Mouse (Mus musculus): ENCODE measurements at regions not wholly inside any gene's neighbourhood (a gene's known extent, or its start where the extent isn't known, plus 50 kb on each side); places are given as distances from the start of the nearest gene placed in this dataset.

GRCm38 (mm10) chr9:120820892-120821291 lies 108.1 kb upstream of the Ctnnb1 start:
- no peak for DNase-seq

DNA sequence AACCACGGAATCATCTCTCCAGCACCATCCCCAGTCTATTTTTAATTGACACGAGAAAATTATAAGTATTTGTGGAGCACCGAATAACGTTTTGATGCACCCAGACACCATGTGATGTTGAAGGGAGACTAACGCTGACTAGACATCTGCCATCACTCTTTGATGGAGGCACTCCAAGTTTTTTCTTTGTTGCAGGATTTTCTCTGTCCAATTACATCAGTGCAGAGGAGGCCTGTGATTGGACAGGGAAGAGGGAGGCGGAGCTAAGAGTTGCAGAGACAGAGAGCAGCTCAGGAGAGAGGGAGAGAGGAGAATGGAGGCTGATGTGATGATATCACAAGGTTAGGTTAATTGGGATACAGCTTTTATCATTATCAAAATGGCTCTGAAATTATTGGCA lies 105.6 kb upstream of the Ctnnb1 start:
- no peak for DNase-seq

DNA sequence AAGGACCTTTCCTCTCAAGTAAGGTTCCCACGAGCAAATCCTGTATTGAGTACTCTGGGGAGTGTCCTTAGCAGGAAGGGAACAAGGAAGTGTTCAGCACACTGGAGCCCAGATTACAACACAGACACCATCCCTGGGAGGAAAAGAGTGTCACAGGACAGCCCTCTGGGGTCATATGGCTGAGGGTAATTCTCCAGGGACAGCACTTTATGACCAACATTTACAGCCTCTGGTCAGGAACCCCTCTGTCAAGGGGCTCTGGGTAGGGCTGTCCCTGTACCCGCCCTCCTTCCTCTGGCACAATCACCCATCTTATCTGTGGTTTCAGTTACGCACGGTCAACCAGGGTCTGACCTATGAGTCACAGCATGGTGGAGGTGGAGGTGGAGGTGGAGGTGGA lies 102.8 kb upstream of the Ctnnb1 start:
- no peak for DNase-seq

GRCm38 (mm10) chr9:120830526-120830925 lies 98.5 kb upstream of the Ctnnb1 start:
- no peak for DNase-seq

- DNase-seq = no peak
These were observed 94.8 kb upstream of the Ctnnb1 start for GRCm38 (mm10) chr9:120834166-120834565.

GRCm38 (mm10) chr9:120835621-120836020 lies 93.4 kb upstream of the Ctnnb1 start:
- DNase-seq = no peak

GRCm38 (mm10) chr9:120837431-120838150 lies 91.4 kb upstream of the Ctnnb1 start:
- DNase-seq = no peak

DNA sequence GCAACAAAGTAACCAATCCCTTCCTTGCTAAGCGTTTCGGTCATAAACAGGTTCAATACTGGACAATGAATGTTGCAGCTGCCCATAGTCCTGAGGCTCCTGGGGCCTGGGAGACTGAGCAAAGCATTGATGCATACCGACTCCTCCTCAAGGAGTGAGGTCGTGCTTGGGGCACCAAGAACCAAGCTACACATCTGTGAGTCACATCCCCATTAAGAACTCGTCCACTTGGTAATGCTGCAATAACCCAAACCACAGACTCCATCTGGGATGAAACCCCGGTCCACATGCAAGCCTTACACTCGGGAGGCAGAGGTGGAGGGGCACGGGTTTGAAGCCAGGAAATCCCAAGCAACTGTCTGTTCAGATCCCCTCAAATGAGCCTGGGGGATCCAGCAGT lies 85.3 kb upstream of the Ctnnb1 start:
- no peak for DNase-seq

DNA sequence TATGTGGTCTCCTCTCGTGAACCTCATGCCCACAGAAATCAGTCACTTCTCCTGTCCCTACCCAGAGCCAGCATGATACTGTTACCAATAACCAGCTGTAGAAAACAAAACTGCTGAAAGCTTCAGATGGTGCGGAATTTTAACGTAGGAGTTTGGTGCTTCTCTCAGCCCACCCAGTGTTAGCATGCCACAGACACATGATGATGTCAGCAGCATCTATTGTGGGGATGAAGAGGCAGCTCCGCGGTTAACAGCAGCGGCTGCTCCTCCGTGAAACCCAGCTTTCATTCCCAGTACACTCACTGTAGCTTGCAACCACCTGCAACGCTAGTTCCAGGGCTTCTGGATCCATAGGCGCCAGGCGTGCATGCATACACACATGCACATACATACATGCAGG lies 83.5 kb upstream of the Ctnnb1 start:
- no peak for DNase-seq

- no peak for DNase-seq
These were observed 81.4 kb upstream of the Ctnnb1 start for GRCm38 (mm10) chr9:120847649-120848048.

- no peak for DNase-seq
These were observed 80.1 kb upstream of the Ctnnb1 start for GRCm38 (mm10) chr9:120848962-120849361.

- no peak for DNase-seq
These were observed 78.9 kb upstream of the Ctnnb1 start for GRCm38 (mm10) chr9:120850092-120850491.

DNA sequence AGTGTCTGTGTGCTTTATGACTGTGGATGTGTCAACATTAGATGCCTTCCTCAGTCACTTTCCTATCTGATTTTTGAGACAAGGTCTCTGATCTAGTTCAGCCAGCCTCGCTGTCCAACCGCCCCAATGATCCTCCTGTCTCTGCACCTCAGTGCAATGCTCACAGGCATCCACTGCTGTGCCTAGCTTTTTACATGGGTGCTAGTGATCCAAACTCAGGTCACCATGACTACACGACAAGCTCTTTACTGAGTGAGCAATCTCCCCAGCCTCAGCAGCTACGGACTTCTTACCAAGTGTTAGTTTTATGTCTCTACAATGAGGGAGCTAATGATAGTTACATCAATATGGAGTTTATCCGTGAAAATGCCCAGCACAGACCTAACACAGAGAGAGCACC lies 77.1 kb upstream of the Ctnnb1 start:
- DNase-seq = no peak

- DNase-seq = no peak
These were observed 76.4 kb upstream of the Ctnnb1 start for GRCm38 (mm10) chr9:120852572-120852971.

GRCm38 (mm10) chr9:120853032-120853597 lies 75.9 kb upstream of the Ctnnb1 start:
- DNase-seq = no peak

DNA sequence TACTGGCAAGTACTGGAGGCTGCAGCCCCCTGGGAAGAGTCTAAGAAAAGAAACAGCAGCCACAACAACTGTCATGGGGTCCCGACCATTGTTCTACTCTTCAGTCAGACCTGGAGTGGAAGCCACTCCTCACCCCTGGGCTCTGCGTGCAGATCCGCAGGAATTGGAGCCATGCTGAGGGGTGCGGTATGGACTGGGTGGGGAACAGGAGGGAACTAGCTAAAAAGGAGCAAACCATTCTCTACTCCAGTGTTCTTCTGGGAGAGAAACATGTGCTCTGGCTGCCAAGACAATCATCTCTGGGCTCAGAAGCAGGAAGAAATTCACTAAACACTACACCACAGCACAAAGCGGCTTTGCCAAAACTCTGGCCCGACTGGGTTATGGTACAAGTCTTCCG lies 74.7 kb upstream of the Ctnnb1 start:
- no peak for DNase-seq

DNA sequence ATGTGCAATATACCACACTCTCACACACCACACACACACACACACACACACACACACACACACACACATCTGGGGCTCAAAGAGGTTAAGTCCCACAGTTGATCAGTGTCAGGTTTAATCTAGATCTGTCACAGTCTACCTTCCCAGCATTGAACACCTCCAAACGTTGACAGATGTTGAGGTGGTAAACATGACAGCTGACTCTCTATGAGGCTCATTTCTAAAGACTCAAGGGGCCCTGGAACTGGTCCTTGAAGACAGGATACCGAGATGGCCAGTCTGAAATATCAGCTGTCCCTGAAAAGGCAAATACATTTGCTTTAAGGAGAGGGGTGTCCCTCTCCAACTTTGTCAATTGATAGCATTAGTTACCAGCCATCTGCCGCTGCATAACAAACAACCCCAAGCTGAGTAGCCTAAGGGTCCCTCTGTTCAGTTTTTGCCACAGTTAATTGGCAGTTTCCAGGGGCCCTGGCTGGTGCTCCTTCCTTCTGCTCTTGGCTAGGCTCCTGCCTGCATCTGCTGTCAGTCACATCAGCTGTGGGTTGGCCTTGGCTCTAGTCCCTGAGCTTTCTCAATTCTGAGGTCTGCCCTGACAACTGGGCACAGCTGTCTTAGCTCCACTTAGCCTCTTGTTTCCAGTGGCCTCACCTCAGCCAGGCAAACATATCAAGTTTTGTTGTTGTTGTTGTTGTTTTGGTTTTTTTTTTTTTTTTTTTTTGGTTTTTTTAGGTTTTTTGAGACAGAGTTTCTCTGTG lies 73.5 kb upstream of the Ctnnb1 start:
- DNase-seq = no peak

DNA sequence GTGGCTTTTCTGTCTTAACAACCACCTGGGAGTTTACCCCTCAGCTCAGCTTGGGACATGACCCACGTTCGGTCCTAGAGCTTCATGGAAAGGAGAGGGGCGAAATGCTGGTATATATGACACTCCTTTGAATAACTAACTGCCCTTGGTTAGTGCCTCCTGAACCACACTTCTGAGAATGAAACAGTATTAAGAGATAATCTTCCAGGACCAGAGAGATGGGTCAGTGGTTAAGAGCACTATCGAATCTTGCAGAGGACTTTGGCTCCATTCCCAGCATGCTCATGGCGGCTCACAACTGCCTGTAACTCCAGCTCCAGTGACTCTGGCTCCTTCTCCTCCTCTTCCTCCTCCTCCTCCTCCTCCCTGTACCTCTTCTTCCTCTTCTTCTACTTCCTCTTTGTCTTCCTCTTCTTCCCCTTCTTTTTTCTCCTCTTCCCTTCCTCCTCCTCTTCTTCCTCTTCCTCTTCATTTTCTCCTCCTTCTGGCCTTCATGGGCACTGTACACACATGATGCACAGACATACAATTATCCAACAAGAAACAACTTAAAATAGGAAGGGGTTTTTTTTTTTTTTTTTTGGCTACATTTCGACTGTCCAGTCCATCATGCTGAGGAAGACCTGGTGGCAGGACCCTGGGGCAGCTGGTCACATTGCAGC lies 71.0 kb upstream of the Ctnnb1 start:
- DNase-seq = no peak

GRCm38 (mm10) chr9:120860969-120861595 lies 67.9 kb upstream of the Ctnnb1 start:
- no peak for DNase-seq

GRCm38 (mm10) chr9:120861788-120862345 lies 67.1 kb upstream of the Ctnnb1 start:
- DNase-seq = no peak

DNA sequence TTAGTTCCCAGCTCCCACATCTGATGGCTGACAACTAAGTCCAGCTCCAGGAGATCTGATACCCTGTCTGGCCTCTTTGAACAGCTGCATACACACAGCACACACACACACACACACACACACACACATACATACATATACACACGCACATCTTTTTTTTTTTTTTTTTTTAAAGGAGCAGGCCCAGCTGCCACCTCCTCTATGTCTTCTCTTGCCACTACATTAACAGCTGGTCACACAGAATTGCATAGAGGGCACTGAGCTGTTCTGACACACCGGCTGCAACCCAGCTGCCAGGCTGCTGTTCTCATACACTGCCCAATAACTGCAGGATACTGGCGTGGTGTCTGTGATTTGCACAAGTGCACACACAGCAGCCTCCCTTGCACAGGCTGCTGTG lies 64.6 kb upstream of the Ctnnb1 start:
- no peak for DNase-seq

DNA sequence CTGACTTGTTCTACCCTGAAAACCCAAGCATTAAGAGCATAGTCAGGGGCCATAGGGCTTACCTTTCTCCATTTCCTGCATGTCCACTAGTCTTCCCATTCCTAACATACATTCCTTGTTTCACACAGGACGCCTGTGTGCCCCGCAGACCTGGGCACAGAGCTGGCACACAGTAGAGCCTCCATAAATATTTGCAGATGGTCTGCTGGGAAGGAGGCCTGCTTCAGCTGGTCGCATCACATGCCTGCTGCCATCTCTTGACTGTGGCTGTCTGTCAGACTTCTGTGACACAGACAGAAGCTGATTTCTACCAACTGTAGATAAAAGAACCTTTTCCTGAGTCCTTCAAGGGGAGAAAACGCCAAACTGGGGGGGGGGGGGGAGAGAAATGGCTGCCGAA lies 62.8 kb upstream of the Ctnnb1 start:
- DNase-seq = no peak

- peak; percentile 9 for DNase-seq
These were observed 62.3 kb upstream of the Ctnnb1 start for GRCm38 (mm10) chr9:120866709-120867108.

Measured in thymus, postnatal 14 days (tissue).